Mouse (Mus musculus): ENCODE data around the gene Elp1.

Elp1 gene

DNA sequence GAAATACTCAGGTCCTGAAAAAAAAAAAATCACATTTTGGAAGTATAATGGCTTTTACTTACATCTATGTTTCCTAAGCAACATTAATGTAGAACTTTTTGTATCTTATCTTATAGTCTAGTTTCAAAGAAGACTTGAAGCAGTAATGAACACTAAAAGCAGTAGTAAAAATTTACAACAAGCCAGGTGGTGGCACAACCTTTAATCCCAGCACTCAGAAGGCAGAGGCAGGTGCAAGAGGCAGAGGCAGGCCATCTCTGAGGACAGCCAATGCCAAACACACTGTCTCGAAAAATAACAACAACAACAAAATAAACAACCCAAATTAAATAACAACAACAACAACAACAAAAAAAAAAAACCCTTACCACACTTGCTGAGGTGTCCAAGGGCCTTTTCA lies 31.1 kb downstream of the Elp1 start:
- no peak for DNase-seq (ENCODE audit: inconsistent ontology term)

DNA sequence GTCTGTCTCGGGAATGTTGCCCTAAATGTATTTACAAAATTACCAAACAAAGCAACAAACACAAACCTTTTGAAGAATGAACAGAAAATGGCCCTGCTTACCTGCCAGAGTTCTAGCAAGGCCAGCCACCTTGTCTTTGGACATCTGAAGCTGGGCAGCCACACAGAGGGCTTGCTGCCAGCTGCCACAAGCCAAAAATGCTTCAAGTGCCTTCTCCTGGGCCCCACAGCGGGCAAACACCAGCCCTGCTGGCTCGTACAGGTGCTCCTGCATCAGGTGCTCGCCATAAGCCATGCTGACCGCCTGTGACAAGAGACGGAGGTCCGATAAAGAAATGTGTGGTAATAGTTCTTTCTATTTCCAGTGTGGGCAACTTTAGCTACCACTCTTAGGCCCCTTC lies 33.2 kb downstream of the Elp1 start:
- no peak for DNase-seq (ENCODE audit: inconsistent ontology term)

DNA sequence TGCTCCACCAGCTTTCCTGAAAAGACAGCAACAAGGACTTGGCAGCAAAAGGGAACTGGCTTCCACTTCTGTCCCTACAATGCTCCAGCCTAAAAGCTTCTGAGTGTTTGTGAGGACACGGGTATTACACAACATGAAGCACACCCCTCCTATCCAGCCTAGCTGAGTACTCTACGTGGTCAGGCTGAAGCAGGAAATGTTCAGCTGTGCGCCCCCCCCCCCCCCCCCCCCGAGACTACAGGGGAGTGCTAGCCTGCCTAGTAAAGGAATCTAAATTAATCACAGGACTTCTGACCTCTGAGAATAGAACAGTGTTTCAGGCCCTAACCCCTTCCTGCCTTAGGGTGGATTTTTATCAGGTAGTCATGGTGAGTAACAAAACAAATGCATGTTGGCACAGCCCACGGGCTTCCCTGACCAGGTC lies 34.3 kb downstream of the Elp1 start:
- DNase-seq (ENCODE audit: inconsistent ontology term), result no peak

DNA sequence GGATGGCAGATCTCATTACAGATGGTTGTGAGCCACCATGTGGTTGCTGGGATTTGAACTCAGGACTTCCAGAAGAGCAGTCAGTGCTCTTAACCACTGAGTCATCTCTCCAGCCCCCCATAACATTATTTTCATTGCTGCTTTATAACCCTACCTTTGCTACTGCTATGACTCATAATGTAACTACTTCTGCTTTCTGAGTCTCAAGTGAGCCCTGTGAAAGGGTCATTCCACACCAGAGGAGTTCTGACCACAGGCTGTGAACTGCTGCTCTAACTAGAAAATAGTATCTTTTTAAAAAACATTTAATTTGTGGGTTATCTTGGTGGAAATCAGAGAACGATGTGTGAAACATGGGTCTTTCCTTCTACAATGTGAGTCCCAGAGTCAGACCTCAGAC lies 44.4 kb downstream of the Elp1 start:
- DNase-seq (ENCODE audit: inconsistent ontology term), result no peak

DNA sequence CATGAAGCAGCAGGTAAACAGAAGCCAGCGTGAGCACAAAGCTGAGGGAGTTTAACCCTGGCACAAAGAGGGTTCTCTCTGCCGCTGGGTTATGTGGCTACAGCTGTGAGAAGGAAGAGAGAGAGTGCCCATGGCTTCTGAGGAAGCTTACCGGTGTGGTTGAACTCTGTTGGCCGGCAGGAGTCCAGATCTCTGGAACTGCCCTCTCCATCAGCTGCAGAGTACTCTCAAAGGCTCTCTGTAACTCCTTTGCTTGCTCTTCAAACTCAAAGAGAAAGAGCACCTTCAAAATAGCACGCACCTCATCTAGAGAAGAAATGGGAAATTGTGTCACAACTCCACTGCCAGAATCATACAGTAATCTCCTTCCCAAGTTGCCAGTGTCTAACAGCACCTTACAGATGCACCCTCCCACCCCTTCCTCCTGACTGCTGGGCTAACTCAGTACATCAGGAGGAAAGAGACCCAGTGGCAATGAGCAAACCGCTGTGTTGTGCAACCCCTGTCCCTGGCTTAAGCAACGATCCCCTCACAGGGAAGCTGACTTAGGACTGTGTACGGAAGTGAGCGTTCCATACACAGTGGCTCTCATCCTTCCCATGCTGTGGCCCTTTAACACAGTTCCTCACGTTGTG lies 45.0 kb downstream of the Elp1 start:
- DNase-seq (ENCODE audit: inconsistent ontology term), result no peak

DNA sequence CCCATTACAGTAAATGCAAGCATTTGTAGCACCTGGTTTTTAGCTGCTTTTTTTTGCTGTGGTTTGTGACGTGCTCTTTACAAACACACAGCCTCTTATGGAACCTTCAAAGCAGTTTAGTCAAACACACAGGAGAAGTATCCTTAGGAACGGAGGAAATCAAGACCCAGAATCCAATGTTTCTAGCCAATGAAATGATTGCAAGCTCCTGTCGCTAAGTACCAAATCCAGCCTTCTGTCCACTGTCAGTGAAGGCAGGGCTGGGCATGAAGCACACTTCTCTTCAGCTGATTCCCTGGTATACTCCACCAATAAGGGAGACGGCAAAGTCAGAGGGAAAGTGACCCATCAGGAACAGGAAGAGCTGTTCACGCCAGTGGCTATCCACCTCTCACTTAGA lies 46.1 kb downstream of the Elp1 start:
- no peak for DNase-seq (ENCODE audit: inconsistent ontology term)

DNA sequence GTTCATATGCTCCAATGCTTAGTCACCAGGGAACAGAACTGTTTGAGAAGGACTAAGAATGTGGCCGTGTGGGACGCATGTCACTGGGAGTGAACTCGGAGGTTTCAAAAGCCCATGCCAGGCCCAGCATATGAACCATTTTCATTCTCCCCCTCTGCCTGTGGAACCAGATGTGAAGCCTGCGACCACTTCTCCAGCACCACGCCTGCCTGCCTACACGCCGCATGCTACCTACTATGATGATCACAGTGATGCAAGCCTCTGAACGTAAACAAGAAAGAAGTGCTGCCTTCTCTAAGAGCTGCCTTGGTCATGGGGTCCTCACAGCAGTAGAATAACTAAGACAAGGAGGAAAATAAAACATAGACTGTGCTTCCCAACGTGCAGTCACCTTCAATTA lies 54.7 kb downstream of the Elp1 start:
- no peak for DNase-seq (ENCODE audit: inconsistent ontology term)

DNA sequence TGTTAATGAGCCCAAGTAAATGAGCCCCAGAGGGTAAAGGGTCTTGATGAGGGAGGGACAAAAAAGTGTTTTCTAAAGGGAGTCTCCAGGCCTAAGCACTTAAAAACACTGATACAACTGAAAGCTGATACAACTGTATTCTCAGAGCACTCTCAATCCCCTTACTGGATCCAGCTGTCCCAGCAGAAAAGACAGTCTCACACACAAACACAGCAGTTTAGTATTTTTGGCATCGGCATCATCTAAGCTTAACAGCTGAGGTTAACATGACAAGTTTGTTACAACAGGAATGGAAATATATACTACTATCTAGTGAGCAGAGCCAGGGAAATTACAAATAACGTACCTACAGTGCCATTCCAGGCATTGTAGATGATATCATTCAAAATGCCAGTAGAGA lies 55.8 kb downstream of the Elp1 start:
- DNase-seq (ENCODE audit: inconsistent ontology term), result no peak

DNA sequence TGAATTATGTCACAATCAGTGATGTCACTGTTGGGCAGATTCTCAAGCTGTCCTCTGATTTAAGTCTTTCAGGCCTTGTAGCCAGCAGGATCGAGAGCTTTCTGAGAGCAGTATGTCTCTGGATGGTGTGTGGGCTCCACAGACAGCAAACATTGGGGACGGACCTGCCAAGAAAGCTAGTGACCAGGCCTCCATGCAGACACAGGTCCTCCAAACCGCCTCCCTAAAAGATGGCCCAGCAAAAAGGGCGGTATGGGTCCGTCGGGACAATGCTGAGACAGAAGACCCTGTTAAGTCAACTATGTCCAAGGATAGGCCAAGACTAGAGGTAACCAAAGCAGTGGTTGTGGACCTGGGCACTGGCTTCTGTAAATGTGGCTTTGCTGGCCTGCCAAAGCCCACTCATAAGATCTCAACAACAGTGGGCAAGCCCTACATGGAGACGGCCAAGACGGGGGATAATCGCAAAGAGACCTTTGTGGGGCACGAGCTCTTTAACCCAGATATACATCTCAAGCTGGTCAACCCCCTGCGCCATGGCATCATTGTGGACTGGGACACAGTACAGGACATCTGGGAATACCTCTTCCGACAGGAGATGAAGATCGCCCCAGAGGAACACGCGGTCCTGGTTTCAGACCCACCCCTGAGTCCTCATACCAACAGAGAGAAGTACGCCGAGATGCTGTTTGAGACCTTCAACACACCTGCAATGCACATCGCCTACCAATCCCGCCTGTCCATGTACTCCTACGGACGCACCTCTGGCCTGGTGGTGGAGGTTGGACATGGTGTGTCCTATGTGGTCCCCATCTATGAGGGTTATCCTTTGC lies 58.6 kb downstream of the Elp1 start, which contains the start of gene Actl7a:
Gene Actl7a, plus strand, starts transcription at position 51 of the 833 bp plus-strand sequence.
- no peak for DNase-seq (ENCODE audit: inconsistent ontology term)

DNA sequence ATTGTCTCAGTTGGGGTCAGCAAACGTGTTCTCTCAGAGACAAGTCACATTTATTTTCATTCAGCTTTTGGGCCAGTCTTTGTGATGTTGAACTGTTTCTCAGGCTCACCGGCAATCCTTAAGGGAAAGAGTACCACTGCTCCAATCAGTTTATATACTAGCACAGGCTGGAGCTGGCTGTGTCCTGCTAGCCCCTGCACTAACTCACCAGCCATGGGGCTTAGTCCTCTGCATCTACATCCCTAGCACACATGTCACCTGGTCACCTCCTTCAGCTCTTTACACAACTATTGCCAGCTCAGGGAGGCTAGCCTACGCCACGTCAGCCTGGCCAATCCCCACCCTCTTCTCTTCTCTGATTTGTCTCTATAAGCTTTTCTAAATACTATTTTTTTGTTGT lies 59.4 kb downstream of the Elp1 start:
- no peak for DNase-seq (ENCODE audit: inconsistent ontology term)

DNA sequence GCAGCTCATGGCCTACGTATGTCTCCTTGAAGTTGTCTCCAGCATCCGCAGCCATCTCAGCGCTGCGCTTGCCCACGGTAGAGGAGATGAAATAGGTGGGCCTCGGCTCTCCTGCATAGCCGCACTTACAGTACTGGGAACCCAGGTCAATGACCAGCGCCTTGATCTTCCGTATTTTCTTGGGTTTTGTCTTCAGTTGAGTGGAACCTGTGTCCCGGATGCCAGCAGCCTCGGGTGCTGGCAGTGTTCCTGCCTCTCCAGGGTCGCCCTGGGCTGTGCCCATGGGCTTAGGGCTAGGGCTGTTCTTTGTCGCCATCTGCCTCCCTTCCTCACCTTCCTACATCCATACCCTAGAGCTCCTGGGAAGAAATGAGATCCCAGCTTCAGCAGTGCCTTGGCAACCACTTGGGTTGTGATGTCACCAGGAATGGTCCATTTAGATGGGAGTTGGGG lies 61.1 kb downstream of the Elp1 start, which contains the start of gene Actl7b:
Gene Actl7b, minus strand, starts transcription at position 403 of the 453 bp plus-strand sequence.
- DNase-seq (ENCODE audit: inconsistent ontology term), result no peak

DNA sequence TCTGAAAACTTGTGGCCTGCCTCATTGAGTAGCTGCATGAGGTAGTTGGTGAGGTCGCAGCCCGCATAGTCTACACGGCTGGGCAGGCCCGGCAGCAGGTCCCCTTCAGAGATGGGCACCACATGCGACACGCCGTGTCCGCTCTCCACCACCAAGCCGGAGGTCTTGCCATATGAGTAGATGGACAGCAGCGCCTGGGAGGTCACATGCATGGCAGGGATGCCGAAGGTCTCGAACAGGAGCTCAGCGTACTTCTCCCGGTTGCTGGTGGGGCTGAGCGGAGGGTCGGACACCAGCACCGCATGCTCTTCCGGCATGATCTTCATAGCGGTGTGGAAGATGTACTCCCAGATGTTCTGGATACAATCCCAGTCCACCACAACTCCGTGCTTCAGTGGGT lies 61.5 kb downstream of the Elp1 start:
- DNase-seq (ENCODE audit: inconsistent ontology term), result no peak

DNA sequence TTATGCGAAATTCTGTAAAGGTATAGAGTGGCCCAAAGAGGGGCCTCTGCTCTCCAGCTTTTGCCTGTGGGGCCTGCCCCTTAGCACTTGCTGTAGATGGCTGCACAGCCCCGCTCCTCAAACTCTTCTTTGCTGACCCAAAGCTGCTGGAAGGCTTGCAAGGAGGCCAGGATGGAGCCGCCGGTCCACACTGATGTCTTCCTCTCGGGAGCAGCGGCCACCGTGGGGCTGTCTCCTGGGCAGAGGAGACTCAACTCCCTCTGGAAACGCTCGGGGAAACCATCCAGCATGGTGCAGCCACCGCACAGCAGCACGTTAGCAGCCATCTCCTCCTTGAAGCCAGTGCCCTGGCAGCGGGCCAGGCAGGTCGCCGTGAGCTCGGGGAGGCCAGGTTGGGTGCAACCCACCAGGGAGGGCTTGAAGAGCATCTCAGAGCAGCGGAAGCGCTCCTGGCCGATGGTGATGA lies 62.1 kb downstream of the Elp1 start, which contains the start of gene Gm26657:
Gene Gm26657, plus strand, starts transcription at position 51 of the 466 bp plus-strand sequence.
- DNase-seq (ENCODE audit: inconsistent ontology term), result no peak

DNA sequence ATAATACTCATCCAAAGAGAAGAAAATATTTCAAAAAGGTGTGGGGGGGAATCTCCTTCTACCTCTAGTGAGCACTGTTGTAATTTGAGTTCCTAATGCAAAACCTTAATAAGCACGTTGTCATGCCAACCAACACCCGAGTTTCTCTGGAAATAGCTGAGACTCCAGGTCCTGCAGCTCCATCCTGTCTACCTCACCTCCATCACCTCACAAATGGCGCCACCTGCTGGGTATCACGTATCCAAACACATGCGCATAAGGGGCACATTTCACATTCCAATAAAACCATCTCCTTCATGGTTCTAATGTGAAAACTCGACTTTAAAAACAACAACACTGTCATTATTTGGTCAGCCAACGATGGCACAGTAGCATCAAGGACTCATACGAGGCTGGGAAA lies 76.3 kb downstream of the Elp1 start:
- DNase-seq (ENCODE audit: inconsistent ontology term), result no peak

DNA sequence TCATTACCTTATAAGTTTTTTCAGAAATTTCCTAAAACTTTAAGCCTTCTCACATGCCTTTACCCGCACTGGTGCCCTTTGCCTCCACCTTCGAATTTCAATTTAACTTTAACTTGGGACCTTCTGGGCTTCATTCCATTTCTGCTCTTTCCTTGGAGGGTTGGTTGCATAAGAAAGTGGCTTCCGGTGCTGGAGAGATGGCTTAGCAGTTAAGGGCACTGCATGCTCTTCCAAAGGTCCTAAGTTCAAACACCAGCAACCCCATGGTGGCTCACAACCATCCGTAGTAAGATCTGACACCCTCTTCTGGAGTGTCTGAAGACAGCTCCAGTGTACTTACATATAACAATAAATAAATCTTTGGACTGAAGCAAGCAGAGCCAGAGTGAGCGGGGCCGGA lies 78.9 kb downstream of the Elp1 start:
- no peak for DNase-seq (ENCODE audit: inconsistent ontology term)

DNA sequence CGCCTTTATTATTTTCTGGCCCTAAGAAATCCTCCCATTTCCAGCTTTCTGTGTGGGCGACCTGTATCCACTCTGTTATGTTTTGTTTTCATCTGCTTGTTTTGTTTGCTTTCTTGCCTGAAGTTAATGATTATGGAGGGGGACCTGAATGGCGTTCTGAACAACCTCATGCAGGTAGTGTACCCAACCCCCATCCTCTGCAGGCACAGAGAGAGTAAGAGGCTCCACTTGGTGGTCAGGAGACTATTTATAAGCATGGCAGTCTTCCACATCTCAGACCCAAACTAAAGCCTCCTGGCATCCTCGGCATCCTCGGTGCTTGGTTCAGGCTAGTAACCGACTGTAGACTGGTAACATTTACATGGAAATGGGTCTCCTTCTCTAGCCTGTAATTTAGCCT lies 79.8 kb downstream of the Elp1 start:
- no peak for DNase-seq (ENCODE audit: inconsistent ontology term)

DNA sequence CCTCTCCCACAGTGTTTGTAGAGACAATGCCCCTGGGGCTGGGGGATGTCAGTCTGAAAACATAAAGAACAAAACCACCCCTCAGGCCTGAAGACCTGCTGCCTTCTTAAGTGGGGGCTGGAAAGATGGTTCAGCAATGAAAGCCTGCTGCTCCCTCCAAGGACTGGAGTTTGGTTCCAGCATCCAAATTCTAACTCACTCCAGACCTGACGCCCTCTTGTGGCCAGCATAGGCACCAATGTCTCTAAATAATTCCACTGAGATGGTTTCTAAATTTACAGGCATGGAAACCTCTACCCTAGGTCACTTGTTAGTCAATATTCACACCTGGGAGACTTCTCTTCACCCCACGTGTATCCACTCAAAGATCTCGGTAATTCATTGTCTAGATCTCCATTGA lies 80.7 kb downstream of the Elp1 start:
- DNase-seq (ENCODE audit: inconsistent ontology term), result no peak

DNA sequence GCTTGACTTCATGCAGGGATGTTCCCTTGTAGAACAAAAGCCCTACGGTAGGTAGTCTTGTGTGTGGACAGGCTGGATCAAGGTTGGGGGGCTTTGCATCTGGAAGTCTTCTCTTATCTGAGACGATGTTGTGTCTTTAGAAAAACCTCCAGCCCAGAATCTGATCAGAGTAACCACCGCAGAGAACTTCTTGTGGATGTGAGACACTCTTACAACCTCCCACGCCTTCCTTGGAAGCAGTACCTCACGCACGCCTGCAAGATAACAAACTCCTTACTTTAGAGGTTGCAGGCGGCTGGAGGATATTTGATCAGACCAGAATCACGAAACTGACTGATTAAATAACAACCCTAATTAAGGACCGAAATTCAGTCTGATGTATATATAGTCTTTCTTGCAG lies 81.7 kb downstream of the Elp1 start:
- DNase-seq (ENCODE audit: inconsistent ontology term), result no peak

DNA sequence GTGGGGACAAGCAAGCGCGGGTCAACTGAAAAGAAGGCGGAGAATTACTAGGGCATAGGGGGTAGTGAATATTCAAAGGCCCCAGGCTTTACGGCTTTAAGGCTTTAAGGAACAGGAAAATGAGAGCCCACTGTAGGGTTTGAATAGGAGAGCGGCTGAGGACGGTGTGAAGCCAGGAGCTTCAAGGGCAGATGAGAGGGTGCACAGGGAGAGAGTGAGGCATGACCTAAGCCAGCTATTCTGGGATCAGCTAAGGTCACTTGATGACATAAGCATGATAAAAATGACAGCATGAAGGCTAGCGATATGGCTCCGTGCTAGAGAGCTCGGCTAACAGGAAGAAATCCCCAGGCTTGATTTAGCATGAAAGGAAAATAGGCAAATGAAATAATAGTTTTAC lies 82.7 kb downstream of the Elp1 start:
- DNase-seq (ENCODE audit: inconsistent ontology term), result no peak

DNA sequence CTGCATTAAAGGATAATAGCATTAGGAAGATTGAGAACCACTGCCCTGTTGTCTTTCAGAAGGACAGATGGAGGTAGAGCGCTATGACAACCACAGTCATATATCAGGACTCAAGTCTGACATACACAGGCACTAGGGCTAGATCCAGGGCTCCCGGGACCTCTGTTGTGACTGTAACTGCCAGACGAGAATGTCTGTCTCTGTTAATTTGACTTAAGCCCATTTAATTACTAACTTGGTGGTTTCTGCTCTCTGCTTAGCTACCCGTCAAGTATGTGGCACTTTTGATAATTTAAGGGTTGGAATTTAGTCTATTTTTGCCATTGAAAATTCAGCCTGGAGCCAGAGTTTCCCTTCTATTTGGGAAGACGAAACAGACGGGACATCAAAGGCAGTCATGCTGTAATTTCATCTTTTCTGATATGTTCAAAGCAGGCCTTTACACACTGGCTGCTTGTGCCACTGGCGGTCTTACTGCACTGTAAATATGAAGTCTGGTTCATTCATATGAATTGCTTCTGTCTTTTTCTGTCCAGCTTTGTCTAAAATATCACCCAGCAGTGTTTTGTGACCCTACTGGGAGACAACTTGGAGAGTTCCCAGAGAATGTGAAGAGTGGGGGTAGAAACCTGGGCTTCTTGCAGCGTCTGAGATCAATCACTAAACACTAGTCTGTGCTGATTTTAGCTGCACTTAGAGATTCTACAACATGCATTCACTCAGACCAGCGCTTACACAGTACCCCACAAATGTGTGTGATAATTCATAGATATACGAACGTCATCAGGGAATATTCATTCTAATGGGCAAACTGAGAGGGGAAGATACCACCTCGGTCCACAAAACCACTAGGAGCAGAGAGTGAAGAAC lies 83.3 kb downstream of the Elp1 start:
- peak; percentile 60 for DNase-seq (ENCODE audit: inconsistent ontology term)

DNA sequence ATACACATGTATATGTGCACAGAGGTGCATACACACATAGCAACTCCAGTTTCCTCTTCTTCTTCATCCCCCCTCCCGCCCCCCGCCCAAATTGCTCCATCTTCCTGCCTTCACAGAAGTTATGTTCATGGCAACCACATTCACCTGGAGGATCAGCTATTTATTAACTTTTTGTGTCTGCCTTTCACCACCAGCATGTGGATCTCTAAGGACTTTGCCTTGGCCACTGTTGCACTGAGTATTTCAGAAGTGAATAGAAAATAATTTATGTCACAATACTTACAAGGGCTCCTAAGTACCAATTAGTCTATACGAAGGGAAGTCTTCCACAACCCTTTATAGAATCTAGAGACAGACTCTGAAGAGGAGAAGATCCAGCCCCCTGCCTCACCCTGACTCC lies 84.2 kb downstream of the Elp1 start:
- DNase-seq (ENCODE audit: inconsistent ontology term), result no peak

DNA sequence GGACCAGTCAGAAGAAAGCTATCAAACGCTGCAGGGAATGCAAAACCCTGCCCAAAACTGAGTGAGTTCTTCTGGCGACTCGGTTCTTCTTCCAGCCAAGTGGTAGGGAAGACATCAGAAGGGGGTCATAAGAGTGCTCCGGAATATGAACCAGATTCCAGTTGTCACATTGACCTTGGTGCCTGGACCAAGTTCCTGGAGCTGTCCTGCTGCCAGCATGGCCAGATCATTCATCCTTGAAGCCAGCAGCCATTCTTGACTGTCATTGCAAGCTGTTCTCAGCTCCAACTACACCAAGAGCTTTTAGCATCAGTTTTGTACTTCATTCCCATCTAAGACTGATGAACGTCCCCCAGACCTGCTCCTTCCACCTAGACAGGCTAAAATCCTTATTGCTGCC lies 85.3 kb downstream of the Elp1 start:
- no peak for DNase-seq (ENCODE audit: inconsistent ontology term)

All from Muller cell, postnatal 12 days (primary cell).